Mouse (Mus musculus) gastrocnemius, postnatal 10 days (tissue): ENCODE results near the gene Scpep1. TPM values are rescaled to one million over a fixed set of nuclear protein-coding genes. Genes with fewer than 3 reads are reported as not detected.
A peak's percentile ranks its signal among the peaks of the same experiment; 100 is the strongest.

Source experiments
- DNase-seq: peaks from one replicate; pipeline ENCODE4 v3.0.0; 2021; ENCODE audit warnings: mixed read lengths
- total RNA-seq, 2 experiments: library from RNA; stranded (reverse); gene quantifications; 2 replicates each; pipeline ENCODE4 v1.2.3; 2021

The Scpep1 gene
- total RNA-seq, 2 experiments from 2014 or later: 27.2 to 30.4 TPM

- peak; percentile 93 for DNase-seq
Measured at GRCm38 (mm10) chr11:88973776-88974701, 18.8 kb upstream of the Scpep1 start.

- no peak for DNase-seq
Measured at GRCm38 (mm10) chr11:88970202-88970732, 15.0 kb upstream of the Scpep1 start, which contains the start of gene Coil. TSS of gene Coil (plus strand) at chr11:88970252.

GRCm38 (mm10) chr11:88966881-88967361 lies 11.7 kb upstream of the Scpep1 start, which contains the start of gene Elobl:
TSS of gene Elobl (minus strand) at chr11:88966931.
- no peak for DNase-seq

- no peak for DNase-seq
Measured at GRCm38 (mm10) chr11:88958851-88959250, 3.6 kb upstream of the Scpep1 start.

- no peak for DNase-seq
Measured at GRCm38 (mm10) chr11:88954803-88955202, 462 bp downstream of the Scpep1 start.

GRCm38 (mm10) chr11:88953582-88953981 lies 1.7 kb downstream of the Scpep1 start:
- no peak for DNase-seq

GRCm38 (mm10) chr11:88952117-88952516 lies 3.1 kb downstream of the Scpep1 start:
- DNase-seq: no peak

GRCm38 (mm10) chr11:88951576-88951975 lies 3.7 kb downstream of the Scpep1 start:
- DNase-seq: no peak

GRCm38 (mm10) chr11:88950640-88951250 lies 4.5 kb downstream of the Scpep1 start:
- DNase-seq: no peak

GRCm38 (mm10) chr11:88949802-88950639 lies 5.2 kb downstream of the Scpep1 start:
- no peak for DNase-seq

GRCm38 (mm10) chr11:88948896-88949295 lies 6.4 kb downstream of the Scpep1 start:
- no peak for DNase-seq

GRCm38 (mm10) chr11:88945971-88946585 lies 9.2 kb downstream of the Scpep1 start:
- no peak for DNase-seq

- DNase-seq: no peak
Measured at GRCm38 (mm10) chr11:88941489-88941888, 13.8 kb downstream of the Scpep1 start.

- DNase-seq: no peak
Measured at GRCm38 (mm10) chr11:88939634-88940033, 15.6 kb downstream of the Scpep1 start.

GRCm38 (mm10) chr11:88938770-88939169 lies 16.5 kb downstream of the Scpep1 start:
- no peak for DNase-seq

GRCm38 (mm10) chr11:88937886-88938285 lies 17.4 kb downstream of the Scpep1 start:
- no peak for DNase-seq

GRCm38 (mm10) chr11:88934089-88935000 lies 20.9 kb downstream of the Scpep1 start:
- DNase-seq: no peak

GRCm38 (mm10) chr11:88933030-88933429 lies 22.2 kb downstream of the Scpep1 start:
- DNase-seq: no peak

- no peak for DNase-seq
Measured at GRCm38 (mm10) chr11:88931692-88932530, 23.4 kb downstream of the Scpep1 start.
